Mouse (Mus musculus): ENCODE data around the gene Irf9. TPM values are rescaled to one million over a fixed set of nuclear protein-coding genes. Genes with fewer than 3 reads are reported as not detected.

Irf9 gene
- 6.5 and 8.6 TPM in 2 replicates for polyA plus RNA-seq (2014; fragmentation: Nextera tagmentation; extraction: Ambion mirVana)

- peak within 1 kb of the TSS; percentile 44 for H3K9ac ChIP-seq (ENCODE audit: low read length)
- ATAC-seq (replicated peaks; ENCODE audit: low FRiP score) (no peak), DNase-seq (ENCODE audit: low spot score) (no peak)
- 92% methylated on average over 7 of the region's 7 CpGs for WGBS
- no peaks in the 10 kb centered on the region; the same call in 1 of the 2 replicates for H3K4me1 ChIP-seq (replicated peaks; ENCODE audit: control insufficient read depth, insufficient read depth, low read length)
- no peaks in the 10 kb centered on the region for H3K27me3 ChIP-seq (ENCODE audit: control insufficient read depth, insufficient read depth, low read length)
- peak within 1 kb of the TSS; percentile 32; the same call in 1 of the 2 replicates for H3K4me2 ChIP-seq (ENCODE audit: low read depth, low read length, severe bottlenecking)
- H3K36me3 ChIP-seq (ENCODE audit: control insufficient read depth, insufficient read depth, low read length), result peaks cover 3% of the 10 kb centered on the region; the same call in 1 of the 2 replicates
- no peak within 1 kb of the TSS for H3K27ac ChIP-seq (ENCODE audit: low read depth, low read length)
- H3K4me3 ChIP-seq (ENCODE audit: low read depth, low read length), result peak within 1 kb of the TSS; percentile 17
- no peaks in the 10 kb centered on the region for H3K9me3 ChIP-seq (ENCODE audit: control insufficient read depth, low read length)
Observed at GRCm38 (mm10) chr14:55603271-55603632, at the start of gene Irf9. Irf9 (plus strand) TSS chr14:55603571.

- H3K9ac ChIP-seq (ENCODE audit: low read length), result no peak overlapping the region
- no peak overlapping the region for H3K4me3 ChIP-seq (ENCODE audit: low read depth, low read length)
- H3K36me3 ChIP-seq (ENCODE audit: control insufficient read depth, insufficient read depth, low read length), result no peaks in the 10 kb centered on the region
- no peak overlapping the region for H3K4me2 ChIP-seq (ENCODE audit: low read depth, low read length, severe bottlenecking)
- DNase-seq (ENCODE audit: low spot score), result no peak
- H3K9me3 ChIP-seq (ENCODE audit: control insufficient read depth, low read length), result no peaks in the 10 kb centered on the region
- no peaks in the 10 kb centered on the region for H3K4me1 ChIP-seq (replicated peaks; ENCODE audit: control insufficient read depth, insufficient read depth, low read length)
- H3K27ac ChIP-seq (ENCODE audit: low read depth, low read length), result no peak overlapping the region
- no peaks in the 10 kb centered on the region for H3K27me3 ChIP-seq (ENCODE audit: control insufficient read depth, insufficient read depth, low read length)
- ATAC-seq (replicated peaks; ENCODE audit: low FRiP score), result no peak
Observed at GRCm38 (mm10) chr14:55554635-55555034, 48.7 kb upstream of the Irf9 start.

GRCm38 (mm10) chr14:55555788-55556187 lies 47.6 kb upstream of the Irf9 start:
- DNase-seq (ENCODE audit: low spot score), result no peak
- Histone ChIP-seq H3K36me3 (ENCODE audit: control insufficient read depth, insufficient read depth, low read length) (no peaks in the 10 kb centered on the region), H3K4me3 (ENCODE audit: low read depth, low read length) (no peak overlapping the region), H3K4me1 (replicated peaks; ENCODE audit: control insufficient read depth, insufficient read depth, low read length) (no peaks in the 10 kb centered on the region), H3K4me2 (ENCODE audit: low read depth, low read length, severe bottlenecking) (no peak overlapping the region), H3K9me3 (ENCODE audit: control insufficient read depth, low read length) (no peaks in the 10 kb centered on the region), H3K9ac (ENCODE audit: low read length) (no peak overlapping the region), H3K27ac (ENCODE audit: low read depth, low read length) (no peak overlapping the region), H3K27me3 (ENCODE audit: control insufficient read depth, insufficient read depth, low read length) (no peaks in the 10 kb centered on the region)
- ATAC-seq (replicated peaks; ENCODE audit: low FRiP score), result no peak
- 88% methylated on average over 3 of the region's 3 CpGs for WGBS

- ATAC-seq (replicated peaks; ENCODE audit: low FRiP score), result no peak
- WGBS, result 29% methylated on average over 5 of the region's 5 CpGs
- no peaks in the 10 kb centered on the region for H3K9me3 ChIP-seq (ENCODE audit: control insufficient read depth, low read length)
- H3K36me3 ChIP-seq (ENCODE audit: control insufficient read depth, insufficient read depth, low read length), result no peaks in the 10 kb centered on the region
- H3K4me3 ChIP-seq (ENCODE audit: low read depth, low read length), result no peak overlapping the region
- H3K27me3 ChIP-seq (ENCODE audit: control insufficient read depth, insufficient read depth, low read length), result no peaks in the 10 kb centered on the region
- peak; percentile 78 for DNase-seq (ENCODE audit: low spot score)
- no peak overlapping the region for H3K4me2 ChIP-seq (ENCODE audit: low read depth, low read length, severe bottlenecking)
- no peak overlapping the region for H3K27ac ChIP-seq (ENCODE audit: low read depth, low read length)
- no peaks in the 10 kb centered on the region for H3K4me1 ChIP-seq (replicated peaks; ENCODE audit: control insufficient read depth, insufficient read depth, low read length)
- no peak overlapping the region for H3K9ac ChIP-seq (ENCODE audit: low read length)
Observed at GRCm38 (mm10) chr14:55557003-55557402, 46.4 kb upstream of the Irf9 start.

GRCm38 (mm10) chr14:55557587-55557986 lies 45.8 kb upstream of the Irf9 start:
- WGBS, result 92% methylated on average over 3 of the region's 3 CpGs
- ATAC-seq (replicated peaks; ENCODE audit: low FRiP score) (no peak), DNase-seq (ENCODE audit: low spot score) (no peak)
- Histone ChIP-seq H3K4me2 (ENCODE audit: low read depth, low read length, severe bottlenecking) (no peak overlapping the region), H3K36me3 (ENCODE audit: control insufficient read depth, insufficient read depth, low read length) (no peaks in the 10 kb centered on the region), H3K9ac (ENCODE audit: low read length) (no peak overlapping the region), H3K27ac (ENCODE audit: low read depth, low read length) (no peak overlapping the region), H3K4me1 (replicated peaks; ENCODE audit: control insufficient read depth, insufficient read depth, low read length) (no peaks in the 10 kb centered on the region), H3K4me3 (ENCODE audit: low read depth, low read length) (no peak overlapping the region), H3K9me3 (ENCODE audit: control insufficient read depth, low read length) (no peaks in the 10 kb centered on the region), H3K27me3 (ENCODE audit: control insufficient read depth, insufficient read depth, low read length) (no peaks in the 10 kb centered on the region)

DNA sequence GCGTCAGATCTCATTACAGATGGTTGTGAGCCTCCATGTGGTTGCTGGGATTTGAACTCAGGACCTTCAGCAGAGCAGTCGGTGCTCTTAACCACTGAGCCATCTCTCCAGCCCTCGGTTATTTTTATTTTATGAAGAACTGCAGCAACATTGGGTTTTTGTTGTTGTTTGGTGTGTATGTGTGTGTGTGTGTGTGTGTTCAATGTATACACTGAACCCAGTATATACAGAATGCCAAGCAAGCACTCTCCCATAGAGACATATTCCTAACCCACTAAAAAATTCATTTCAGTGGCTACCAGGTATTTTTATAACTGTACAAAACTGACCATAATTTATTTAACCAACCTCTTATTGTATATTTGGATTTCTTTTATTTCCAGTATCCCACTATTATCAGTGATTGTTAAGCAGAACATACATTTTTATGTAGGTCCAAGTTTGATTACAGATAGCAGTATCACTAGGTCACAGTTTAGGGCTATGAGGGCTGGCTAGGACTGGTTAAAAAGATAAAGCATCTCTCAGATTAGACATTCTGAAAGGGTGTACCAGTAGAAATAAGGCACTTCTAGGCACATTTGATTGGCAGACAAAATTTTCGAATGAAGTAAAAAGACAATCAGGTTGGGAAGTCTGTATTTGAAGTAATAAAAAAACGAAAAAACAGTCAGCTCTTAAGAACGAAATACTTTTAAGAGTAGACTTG lies 44.5 kb upstream of the Irf9 start:
- Histone ChIP-seq H3K4me3 (ENCODE audit: low read depth, low read length) (peak overlapping the region; percentile 62), H3K27ac (ENCODE audit: low read depth, low read length) (no peak overlapping the region), H3K36me3 (ENCODE audit: control insufficient read depth, insufficient read depth, low read length) (no peaks in the 10 kb centered on the region), H3K4me2 (ENCODE audit: low read depth, low read length, severe bottlenecking) (peak overlapping the region; percentile 43), H3K4me1 (replicated peaks; ENCODE audit: control insufficient read depth, insufficient read depth, low read length) (no peaks in the 10 kb centered on the region), H3K9me3 (ENCODE audit: control insufficient read depth, low read length) (no peaks in the 10 kb centered on the region), H3K9ac (ENCODE audit: low read length) (peak overlapping the region; percentile 76; the same call in 1 of the 2 replicates), H3K27me3 (ENCODE audit: control insufficient read depth, insufficient read depth, low read length) (no peaks in the 10 kb centered on the region)
- 54% methylated on average over 6 of the region's 6 CpGs for WGBS
- ATAC-seq (replicated peaks; ENCODE audit: low FRiP score) (no peak), DNase-seq (ENCODE audit: low spot score) (no peak)

- no peaks in the 10 kb centered on the region for H3K27me3 ChIP-seq (ENCODE audit: control insufficient read depth, insufficient read depth, low read length)
- no peaks in the 10 kb centered on the region for H3K9me3 ChIP-seq (ENCODE audit: control insufficient read depth, low read length)
- WGBS, result under 1% methylated on average over 27 of the region's 27 CpGs
Observed at GRCm38 (mm10) chr14:55559799-55560201, 43.6 kb upstream of the Irf9 start, which contains the start of gene Dcaf11. Dcaf11 (plus strand) TSS chr14:55560006.

GRCm38 (mm10) chr14:55560202-55561073 lies 42.9 kb upstream of the Irf9 start, which contains the start of gene A730061H03Rik:
A730061H03Rik (minus strand) TSS chr14:55560406.
- peak; percentile 98 for ATAC-seq (replicated peaks; ENCODE audit: low FRiP score)
- Histone ChIP-seq H3K36me3 (ENCODE audit: control insufficient read depth, insufficient read depth, low read length) (no peaks in the 10 kb centered on the region; the same call in 1 of the 2 replicates), H3K9me3 (ENCODE audit: control insufficient read depth, low read length) (no peaks in the 10 kb centered on the region), H3K4me3 (ENCODE audit: low read depth, low read length) (peak within 1 kb of the TSS; percentile 62), H3K4me2 (ENCODE audit: low read depth, low read length, severe bottlenecking) (peak within 1 kb of the TSS; percentile 43), H3K4me1 (replicated peaks; ENCODE audit: control insufficient read depth, insufficient read depth, low read length) (no peaks in the 10 kb centered on the region), H3K27me3 (ENCODE audit: control insufficient read depth, insufficient read depth, low read length) (no peaks in the 10 kb centered on the region), H3K27ac (ENCODE audit: low read depth, low read length) (peak within 1 kb of the TSS; percentile 94), H3K9ac (ENCODE audit: low read length) (peak within 1 kb of the TSS; percentile 76)
- DNase-seq (ENCODE audit: low spot score), result peak; percentile 98
- under 1% methylated on average over 51 of the region's 51 CpGs for WGBS

More at GRCm38 (mm10) chr14:55559799-55560201, 43.6 kb upstream of the Irf9 start, which contains the start of gene Dcaf11:
- peak within 1 kb of the TSS; percentile 94 for H3K27ac ChIP-seq (ENCODE audit: low read depth, low read length)
- H3K4me2 ChIP-seq (ENCODE audit: low read depth, low read length, severe bottlenecking), result peak within 1 kb of the TSS; percentile 43
- H3K36me3 ChIP-seq (ENCODE audit: control insufficient read depth, insufficient read depth, low read length), result no peaks in the 10 kb centered on the region; the same call in 1 of the 2 replicates
- H3K9ac ChIP-seq (ENCODE audit: low read length), result peak within 1 kb of the TSS; percentile 76
- H3K4me1 ChIP-seq (replicated peaks; ENCODE audit: control insufficient read depth, insufficient read depth, low read length), result no peaks in the 10 kb centered on the region
- DNase-seq (ENCODE audit: low spot score) (peak; percentile 94), ATAC-seq (replicated peaks; ENCODE audit: low FRiP score) (peak; percentile 82)
- H3K4me3 ChIP-seq (ENCODE audit: low read depth, low read length), result peak within 1 kb of the TSS; percentile 62

All from forebrain, embryonic 11.5 days (tissue).